ENCODE assay signal across 21 mouse cellular contexts in genomic region chr15:86129036-86129435, GRCm38 (mm10). TPM values are rescaled to one million over a fixed set of nuclear protein-coding genes. Genes with fewer than 3 reads are reported as not detected.
DNase-seq lines count a peak whose midpoint lies in the region; ATAC-seq and TF ChIP-seq lines count a peak whose summit lies in the region.
"Had no signal": no experiment of that assay in that cellular context is flagged by ENCODE, and none has a peak within 500 bp of the region (broad histone marks: within the 10 kb centered on the region; RNA-seq: fewer than 3 reads in every experiment).

No protein-coding gene starts in this region.

- no peaks in the 10 kb centered on the region for H3K9me3 ChIP-seq in forebrain, embryonic 16.5 days (ENCODE audit: control insufficient read depth, low read length)
- H3K9me3 ChIP-seq in forebrain, embryonic 13.5 days (replicated peaks), result no peaks in the 10 kb centered on the region
- no peaks in the 10 kb centered on the region for H3K9me3 ChIP-seq in hindbrain, embryonic 13.5 days
- no peaks in the 10 kb centered on the region for H3K9me3 ChIP-seq in hindbrain, embryonic 11.5 days (ENCODE audit: control insufficient read depth, low read length)
- no peaks in the 10 kb centered on the region for H3K9me3 ChIP-seq in hindbrain, postnatal 0 days (ENCODE audit: low read length)
- no peaks in the 10 kb centered on the region for H3K9me3 ChIP-seq in hindbrain, embryonic 14.5 days (ENCODE audit: control insufficient read depth, low read length)
- H3K9me3 ChIP-seq: embryonic facial prominence, embryonic 12.5 days; embryonic facial prominence, embryonic 15.5 days had no signal

- ATAC-seq in forebrain, embryonic 16.5 days, result 0 out of 2 replicates have a peak, but pooled peaks have one; percentile 22
- no peak for ATAC-seq in forebrain, embryonic 13.5 days
- no peak for ATAC-seq in hindbrain, embryonic 13.5 days (ENCODE audit: low FRiP score)
- no peak for ATAC-seq in hindbrain, embryonic 11.5 days (ENCODE audit: low FRiP score)
- peak; percentile 61; the same call in 1 of the 2 replicates for ATAC-seq in hindbrain, postnatal 0 days
- ATAC-seq in hindbrain, embryonic 14.5 days (ENCODE audit: low FRiP score), result no peak
- ATAC-seq: activated CD4-positive, CD25-positive, alpha-beta regulatory T cell, adult 4 months; inflammation-experienced regulatory T-cells, adult 6 months; intestine, embryonic 16.5 days had no signal

- H3K9ac ChIP-seq in forebrain, embryonic 16.5 days (replicated peaks; ENCODE audit: low read depth, low read length), result no peak overlapping the region
- H3K9ac ChIP-seq in forebrain, embryonic 13.5 days, result no peak overlapping the region
- H3K9ac ChIP-seq in hindbrain, embryonic 13.5 days, result 0 out of 2 replicates have a peak overlapping the region, but pooled peaks have one; percentile 8
- H3K9ac ChIP-seq in hindbrain, embryonic 11.5 days (ENCODE audit: low read depth, low read length), result no peak overlapping the region
- H3K9ac ChIP-seq in hindbrain, postnatal 0 days (replicated peaks; ENCODE audit: low read length), result no peak overlapping the region
- H3K9ac ChIP-seq in hindbrain, embryonic 14.5 days, result no peak overlapping the region
- H3K9ac ChIP-seq: embryonic facial prominence, embryonic 12.5 days; embryonic facial prominence, embryonic 15.5 days had no signal

- H3K4me2 ChIP-seq in forebrain, embryonic 16.5 days (ENCODE audit: low read length), result no peak overlapping the region
- H3K4me2 ChIP-seq in forebrain, embryonic 13.5 days, result no peak overlapping the region
- H3K4me2 ChIP-seq in hindbrain, embryonic 13.5 days, result no peak overlapping the region
- H3K4me2 ChIP-seq in hindbrain, embryonic 11.5 days (replicated peaks; ENCODE audit: low read depth, low read length), result no peak overlapping the region
- no peak overlapping the region for H3K4me2 ChIP-seq in hindbrain, postnatal 0 days (ENCODE audit: low read depth, low read length)
- no peak overlapping the region for H3K4me2 ChIP-seq in hindbrain, embryonic 14.5 days (replicated peaks)
- H3K4me2 ChIP-seq: embryonic facial prominence, embryonic 12.5 days; embryonic facial prominence, embryonic 15.5 days had no signal

- no peaks in the 10 kb centered on the region for H3K27me3 ChIP-seq in forebrain, embryonic 16.5 days (replicated peaks; ENCODE audit: control insufficient read depth, insufficient read depth, low read length)
- no peaks in the 10 kb centered on the region for H3K27me3 ChIP-seq in forebrain, embryonic 13.5 days
- no peaks in the 10 kb centered on the region for H3K27me3 ChIP-seq in hindbrain, embryonic 13.5 days
- no peaks in the 10 kb centered on the region for H3K27me3 ChIP-seq in hindbrain, embryonic 11.5 days (ENCODE audit: control insufficient read depth, insufficient read depth, low read length)
- no peaks in the 10 kb centered on the region for H3K27me3 ChIP-seq in hindbrain, postnatal 0 days (ENCODE audit: insufficient read depth, low read length)
- no peaks in the 10 kb centered on the region for H3K27me3 ChIP-seq in hindbrain, embryonic 14.5 days (ENCODE audit: control insufficient read depth, insufficient read depth, low read length)
- H3K27me3 ChIP-seq: embryonic facial prominence, embryonic 12.5 days; embryonic facial prominence, embryonic 15.5 days had no signal

- TF ChIP-seq CTCF in hindbrain, postnatal 0 days (IDR thresholded peaks at IDR 0.05; ENCODE audit: low read depth), result no peak
- TF ChIP-seq CTCF in brain, embryonic 14.5 days (IDR thresholded peaks at IDR 0.05; ENCODE audit: borderline replicate concordance, extremely low read depth, insufficient read depth, insufficient read length), result no peak

- no peak for TF ChIP-seq POLR2A in brain, embryonic 14.5 days (IDR thresholded peaks at IDR 0.05; ENCODE audit: borderline replicate concordance, extremely low read depth, insufficient read depth, insufficient read length, poor library complexity, severe bottlenecking)

- no peak overlapping the region for H3K4me3 ChIP-seq in forebrain, embryonic 16.5 days (replicated peaks; ENCODE audit: low read length)
- H3K4me3 ChIP-seq in forebrain, embryonic 13.5 days, result no peak overlapping the region
- H3K4me3 ChIP-seq in hindbrain, embryonic 13.5 days, result no peak overlapping the region
- no peak overlapping the region for H3K4me3 ChIP-seq in hindbrain, embryonic 11.5 days (ENCODE audit: low read depth, low read length)
- no peak overlapping the region for H3K4me3 ChIP-seq in hindbrain, postnatal 0 days (ENCODE audit: low read length)
- H3K4me3 ChIP-seq in hindbrain, embryonic 14.5 days (replicated peaks; ENCODE audit: low read length), result no peak overlapping the region
- H3K4me3 ChIP-seq: embryonic facial prominence, embryonic 12.5 days; embryonic facial prominence, embryonic 15.5 days had no signal

- WGBS in forebrain, embryonic 16.5 days, result 80% methylated on average over 3 of the region's 3 CpGs
- WGBS in forebrain, embryonic 13.5 days, result 87% methylated on average over 3 of the region's 3 CpGs
- 75% methylated on average over 3 of the region's 3 CpGs for WGBS in hindbrain, embryonic 13.5 days
- 90% methylated on average over 3 of the region's 3 CpGs for WGBS in hindbrain, embryonic 11.5 days
- 71% methylated on average over 3 of the region's 3 CpGs for WGBS in hindbrain, postnatal 0 days
- WGBS in hindbrain, embryonic 14.5 days, result 74% methylated on average over 3 of the region's 3 CpGs

- no peak for DNase-seq in hindbrain, embryonic 11.5 days (ENCODE audit: low spot score)
- DNase-seq in hindbrain, postnatal 0 days (ENCODE audit: low spot score), result peak; percentile 33
- no peak for DNase-seq in hindbrain, embryonic 14.5 days (ENCODE audit: low spot score)
- DNase-seq in brain, embryonic 14.5 days (ENCODE audit: low read depth), result peak; percentile 37
- DNase-seq in right cerebral cortex, postnatal 10 days (ENCODE audit: low spot score in 2 of 2), result no peak
- DNase-seq: adrenal gland, adult 8-10 months; adrenal gland, postnatal 25 days; cerebellum, adult 18-20 months; cerebellum, adult 9-10 months; cerebellum, postnatal 14 days; gastrocnemius, postnatal 25 days; heart, adult 18-20 months; kidney, adult 18-20 months had no signal

- H3K27ac ChIP-seq in forebrain, embryonic 16.5 days (ENCODE audit: low read length), result no peak overlapping the region
- H3K27ac ChIP-seq in forebrain, embryonic 13.5 days, result no peak overlapping the region
- peak overlapping the region; percentile 6; the same call in 1 of the 2 replicates for H3K27ac ChIP-seq in hindbrain, embryonic 13.5 days
- H3K27ac ChIP-seq in hindbrain, embryonic 11.5 days (ENCODE audit: low read depth, low read length), result no peak overlapping the region
- no peak overlapping the region for H3K27ac ChIP-seq in hindbrain, postnatal 0 days
- H3K27ac ChIP-seq in hindbrain, embryonic 14.5 days, result no peak overlapping the region
- H3K27ac ChIP-seq: embryonic facial prominence, embryonic 12.5 days; embryonic facial prominence, embryonic 15.5 days had no signal

- H3K36me3 ChIP-seq in forebrain, embryonic 16.5 days (ENCODE audit: control insufficient read depth, insufficient read depth), result peaks cover 40% of the 10 kb centered on the region
- H3K36me3 ChIP-seq in forebrain, embryonic 13.5 days (ENCODE audit: poor library complexity, severe bottlenecking), result peaks cover 92% of the 10 kb centered on the region
- H3K36me3 ChIP-seq in hindbrain, embryonic 13.5 days, result peaks cover 92% of the 10 kb centered on the region
- no peaks in the 10 kb centered on the region for H3K36me3 ChIP-seq in hindbrain, embryonic 11.5 days (ENCODE audit: control insufficient read depth, insufficient read depth, low read length)
- H3K36me3 ChIP-seq in hindbrain, postnatal 0 days (ENCODE audit: insufficient read depth, low read length), result peaks cover 76% of the 10 kb centered on the region
- peaks cover 86% of the 10 kb centered on the region for H3K36me3 ChIP-seq in hindbrain, embryonic 14.5 days (replicated peaks; ENCODE audit: control insufficient read depth, insufficient read depth)

- H3K4me1 ChIP-seq in forebrain, embryonic 16.5 days (replicated peaks; ENCODE audit: control insufficient read depth, insufficient read depth, low read length), result peaks cover 4% of the 10 kb centered on the region; the same call in 1 of the 2 replicates
- H3K4me1 ChIP-seq in forebrain, embryonic 13.5 days, result no peaks in the 10 kb centered on the region
- no peaks in the 10 kb centered on the region; the same call in 1 of the 2 replicates for H3K4me1 ChIP-seq in hindbrain, embryonic 13.5 days (replicated peaks)
- H3K4me1 ChIP-seq in hindbrain, embryonic 11.5 days (replicated peaks; ENCODE audit: control insufficient read depth, insufficient read depth, low read length), result no peaks in the 10 kb centered on the region
- H3K4me1 ChIP-seq in hindbrain, postnatal 0 days (ENCODE audit: insufficient read depth, low read length), result no peaks in the 10 kb centered on the region
- no peaks in the 10 kb centered on the region for H3K4me1 ChIP-seq in hindbrain, embryonic 14.5 days (replicated peaks; ENCODE audit: control insufficient read depth, insufficient read depth, low read length)
- H3K4me1 ChIP-seq: embryonic facial prominence, embryonic 15.5 days had no signal

RNA-seq across cellular contexts. Expression of gene Cerk, which starts 56.9 kb away (rescaled TPM):
- polyA plus RNA-seq in forebrain, embryonic 16.5 days (2015; fragmentation: Nextera tagmentation; extraction: Ambion mirVana), result 23.4 and 23.8 TPM in 2 replicates
- 19.0 and 20.0 TPM in 2 replicates for polyA plus RNA-seq in forebrain, embryonic 13.5 days (2015; fragmentation: Nextera tagmentation; extraction: Ambion mirVana)
- polyA plus RNA-seq in hindbrain, embryonic 13.5 days (2015; fragmentation: Nextera tagmentation; extraction: Ambion mirVana), result 24.3 and 24.5 TPM in 2 replicates
- 16.9 and 18.4 TPM in 2 replicates for polyA plus RNA-seq in hindbrain, embryonic 11.5 days (2014; fragmentation: Nextera tagmentation; extraction: Ambion mirVana)
- 46.3 and 52.1 TPM in 2 replicates for total RNA-seq in hindbrain, postnatal 0 days (2014; rRNA removed)
- polyA plus RNA-seq in hindbrain, postnatal 0 days (2015; fragmentation: Nextera tagmentation; extraction: Ambion mirVana), result 23.4 and 23.6 TPM in 2 replicates
- polyA plus RNA-seq in hindbrain, embryonic 14.5 days (2014; fragmentation: Nextera tagmentation; extraction: Ambion mirVana), result 28.3 and 31.1 TPM in 2 replicates
- polyA plus RNA-seq in brain, embryonic 14.5 days (2012; rRNA removed), result 27.3 and 32.0 TPM in 2 replicates

Comparison
In these comparisons a context has a peak if more than half of its experiments do, and no peak if none do; other contexts are left out.
1. ATAC-seq: peak in forebrain, embryonic 16.5 days (single experiment) and hindbrain, postnatal 0 days (single experiment); none in forebrain, embryonic 13.5 days (single experiment), hindbrain, embryonic 13.5 days (single experiment), hindbrain, embryonic 11.5 days (single experiment) and hindbrain, embryonic 14.5 days (single experiment).
2. DNase-seq: peak in hindbrain, postnatal 0 days (single experiment) and brain, embryonic 14.5 days (single experiment); none in hindbrain, embryonic 11.5 days (single experiment), hindbrain, embryonic 14.5 days (single experiment) and right cerebral cortex, postnatal 10 days (0 of 2).